Mouse (Mus musculus) MEL (cell line): ENCODE data around the gene Spock1. TPM values are rescaled to one million over a fixed set of nuclear protein-coding genes. Genes with fewer than 3 reads are reported as not detected.

ENCODE experiments used
- DNase-seq: peaks from one replicate; pipeline ENCODE4 v3.0.0; 2011; ENCODE audit warnings: low read depth, low spot score
- H3K27ac ChIP-seq: 2 replicates; pipeline ENCODE4 v1.5.1; 2012; ENCODE audit warnings: low read depth, mild to moderate bottlenecking, control low read depth, low read length, moderate library complexity; ENCODE audit not compliant: control insufficient read depth
- H3K27me3 ChIP-seq, 2 experiments: fragments of 150-350 bp in 1 of 2; sonication (generic) in 1 of 2; 2 replicates each; pipeline ENCODE4 v1.6.1; 2012; ENCODE audit warnings: low read length in 2 of 2, mild to moderate bottlenecking in 2 of 2, improper control_type of control experiment in 1 of 2, moderate library complexity in 1 of 2; ENCODE audit not compliant: insufficient read depth in 2 of 2, control insufficient read depth in 1 of 2
- H3K36me3 ChIP-seq, 2 experiments: 2 replicates each; pipeline ENCODE4 v1.6.1; 2012 to 2014; ENCODE audit warnings: low read length in 2 of 2, improper control_type of control experiment in 1 of 2, inconsistent platforms in 1 of 2, mild to moderate bottlenecking in 1 of 2; ENCODE audit not compliant: insufficient read depth in 2 of 2, control insufficient read depth in 1 of 2
- H3K4me1 ChIP-seq, 2 experiments: fragments of 150-350 bp in 1 of 2; sonication (generic) in 1 of 2; 2 replicates each; pipeline ENCODE4 v1.6.1; 2012; ENCODE audit warnings: low read length in 2 of 2, improper control_type of control experiment in 1 of 2, mild to moderate bottlenecking in 1 of 2; ENCODE audit not compliant: insufficient read depth in 2 of 2, control insufficient read depth in 1 of 2
- H3K4me3 ChIP-seq, 2 experiments: fragments of 150-350 bp in 1 of 2; sonication (generic) in 1 of 2; 2 replicates each; pipeline ENCODE4 v1.5.1; 2012; ENCODE audit warnings: low read depth in 2 of 2, low read length in 2 of 2, mild to moderate bottlenecking in 2 of 2, moderate library complexity in 2 of 2, control low read depth in 1 of 2, improper control_type of control experiment in 1 of 2; ENCODE audit not compliant: control insufficient read depth in 1 of 2, insufficient read depth in 1 of 2
- H3K79me2 ChIP-seq: 2 replicates; pipeline ENCODE4 v1.6.1; 2012; ENCODE audit warnings: mild to moderate bottlenecking, low read length, moderate library complexity; ENCODE audit not compliant: control insufficient read depth, poor library complexity, insufficient read depth
- H3K9ac ChIP-seq: 2 replicates; pipeline ENCODE4 v1.6.1; 2012; ENCODE audit warnings: low read depth, mild to moderate bottlenecking, control low read depth, low read length, moderate library complexity; ENCODE audit not compliant: control insufficient read depth, poor library complexity, severe bottlenecking
- H3K9me3 ChIP-seq: fragments of 150-350 bp; sonication (generic); replicated peaks from 2 replicates; pipeline ENCODE4 v1.6.1; 2012; ENCODE audit warnings: mild to moderate bottlenecking, low read length, improper control_type of control experiment, moderate library complexity; ENCODE audit not compliant: insufficient read depth
- E2F4 ChIP-seq: IDR thresholded peaks from 2 replicates; pipeline ENCODE4 v1.6.1; 2011; ENCODE audit warnings: low read depth, low read length, improper control_type of control experiment, borderline replicate concordance
- ELF1 ChIP-seq: IDR thresholded peaks from 2 replicates; pipeline ENCODE4 v1.6.1; 2014; ENCODE audit warnings: low read depth, mild to moderate bottlenecking, inconsistent platforms, low read length, improper control_type of control experiment, moderate library complexity
- GATA1 ChIP-seq: IDR thresholded peaks from 2 replicates; pipeline ENCODE4 v1.6.1; 2011; ENCODE audit warnings: low read depth, low read length, improper control_type of control experiment
- KAT2A ChIP-seq: conservative IDR thresholded peaks from 2 replicates; pipeline ENCODE4 v1.6.1; 2012; ENCODE audit warnings: low read depth, low read length, improper control_type of control experiment, inconsistent platforms
- MYB ChIP-seq: IDR thresholded peaks from 2 replicates; pipeline ENCODE4 v1.6.1; 2011; ENCODE audit warnings: mild to moderate bottlenecking, low read depth, low read length, improper control_type of control experiment
- MYC ChIP-seq: IDR thresholded peaks from 2 replicates; pipeline ENCODE4 v1.6.1; 2011; ENCODE audit warnings: low read depth, mild to moderate bottlenecking, low read length, improper control_type of control experiment, moderate library complexity
- POLR2A ChIP-seq, 2 experiments: IDR thresholded peaks; 2 replicates each; pipeline ENCODE4 v1.6.1; 2011 to 2012; ENCODE audit warnings: low read length in 2 of 2, mild to moderate bottlenecking in 2 of 2, control low read depth in 1 of 2, improper control_type of control experiment in 1 of 2, low read depth in 1 of 2, moderate library complexity in 1 of 2; ENCODE audit not compliant: control insufficient read depth in 1 of 2, insufficient read depth in 1 of 2, poor library complexity in 1 of 2
- POLR2AphosphoS5 ChIP-seq: IDR thresholded peaks from 2 replicates; pipeline ENCODE4 v1.6.1; 2012; ENCODE audit warnings: low read depth, borderline replicate concordance, mild to moderate bottlenecking, inconsistent platforms, low read length, moderate library complexity, mixed read lengths
- TBP ChIP-seq: IDR thresholded peaks from 2 replicates; pipeline ENCODE4 v1.8.0; 2011; ENCODE audit warnings: low read depth, low read length, improper control_type of control experiment
- USF1 ChIP-seq: IDR thresholded peaks from 2 replicates; pipeline ENCODE4 v1.6.1; 2014; ENCODE audit warnings: low read depth, mild to moderate bottlenecking, inconsistent platforms, low read length, improper control_type of control experiment, moderate library complexity
- ZKSCAN1 ChIP-seq: IDR thresholded peaks from 2 replicates; pipeline ENCODE4 v1.6.1; 2012; ENCODE audit warnings: low read depth, mild to moderate bottlenecking, inconsistent platforms, low read length, improper control_type of control experiment, moderate library complexity
- polyA plus RNA-seq, 2 experiments: library from polyadenylated mRNA; stranded (reverse) in 1 of 2; unstranded in 1 of 2; fragments of >175 nt in 1 of 2; fragments of >200 nt in 1 of 2; gene quantifications; 2 replicates each; pipeline versions ENCODE4 v1.2.1 to v1.2.4; 2012; ENCODE audit warnings: low replicate concordance in 2 of 2, low read depth in 1 of 2; ENCODE audit not compliant: insufficient read length in 2 of 2, insufficient read depth in 1 of 2, missing spikeins in 1 of 2
- total RNA-seq: library from RNA; depleted of rRNA; stranded (reverse); fragments of 300-350 nt; gene quantifications from 2 replicates; pipeline ENCODE4 v1.2.3, GENCODE M21; 2012

Gene Spock1
- total and polyA plus RNA-seq, 3 experiments: not detected

GRCm38 (mm10) chr13:57588558-57589273 lies 319.4 kb downstream of the Spock1 start:
- TF ChIP-seq MYB (no peak), MYC (no peak), GATA1 (no peak), ZKSCAN1 (no peak), TBP (no peak), USF1 (no peak), KAT2A (no peak), ELF1 (no peak)
- Histone ChIP-seq H3K27me3 (no peaks in the 10 kb centered on the region; a peak in 1 of 4 replicates), H3K9me3 (no peaks in the 10 kb centered on the region), H3K79me2 (no peaks in the 10 kb centered on the region), H3K4me3 (no peak overlapping the region), H3K27ac (no peak overlapping the region), H3K36me3 (no peaks in the 10 kb centered on the region), H3K4me1 (no peaks in the 10 kb centered on the region), H3K9ac (no peak overlapping the region)
- no peak for DNase-seq

- H3K27me3 ChIP-seq: no peaks in the 10 kb centered on the region; a peak in 1 of 4 replicates
- no peak overlapping the region for H3K9ac ChIP-seq
- H3K79me2 ChIP-seq: no peaks in the 10 kb centered on the region
- no peak for TF ChIP-seq POLR2A (IDR thresholded peaks at IDR 0.05; ENCODE audit: control insufficient read depth in 1 of 2, insufficient read depth in 1 of 2, low read depth in 1 of 2, low read length in 2 of 2, poor library complexity in 1 of 2)
- no peak overlapping the region for H3K27ac ChIP-seq
- H3K4me1 ChIP-seq: no peaks in the 10 kb centered on the region
- DNase-seq: no peak
- no peak overlapping the region for H3K4me3 ChIP-seq
- H3K36me3 ChIP-seq: no peaks in the 10 kb centered on the region
- H3K9me3 ChIP-seq: no peaks in the 10 kb centered on the region
Measured at GRCm38 (mm10) chr13:57585131-57585530, 323.0 kb downstream of the Spock1 start.

GRCm38 (mm10) chr13:57582314-57582976 lies 325.7 kb downstream of the Spock1 start:
- Histone ChIP-seq H3K36me3 (no peaks in the 10 kb centered on the region), H3K4me3 (no peak overlapping the region), H3K79me2 (no peaks in the 10 kb centered on the region), H3K27me3 (no peaks in the 10 kb centered on the region; a peak in 1 of 4 replicates), H3K4me1 (no peaks in the 10 kb centered on the region), H3K27ac (no peak overlapping the region), H3K9ac (no peak overlapping the region)
- TF ChIP-seq E2F4 (no peak), POLR2AphosphoS5 (no peak), ELF1 (no peak)
- TF ChIP-seq, all 39 proteins: peak for 0
- DNase-seq: no peak
- H3K9me3 ChIP-seq: no peaks in the 10 kb centered on the region
